Mouse (Mus musculus): Measurements from ENCODE around the gene 1700123O20Rik. TPM values are rescaled to one million over a fixed set of nuclear protein-coding genes. Genes with fewer than 3 reads are reported as not detected.

1700123O20Rik gene
- polyA plus RNA-seq, 1 experiment from 2014 or later, result 104 TPM

DNA sequence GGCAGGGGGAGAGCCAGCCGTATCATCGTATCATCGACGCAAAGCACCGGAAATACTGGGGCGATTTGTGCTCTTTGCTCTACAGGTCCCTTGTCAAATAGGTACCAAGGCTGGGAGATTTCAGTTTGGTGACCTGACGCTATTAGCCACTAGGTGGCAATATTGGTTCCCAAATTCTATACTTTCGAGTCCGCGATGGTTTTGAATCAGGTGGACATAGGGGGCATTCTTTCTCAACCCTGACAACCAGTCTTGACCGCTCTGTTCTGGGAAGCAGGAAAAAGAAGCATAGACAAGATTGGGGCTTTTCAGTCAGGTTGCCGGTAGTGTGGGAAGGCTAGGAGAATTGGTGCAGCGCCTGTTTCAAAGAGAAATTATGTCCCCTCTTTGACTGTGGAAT is 28.1 kb downstream of the 1700123O20Rik start:
- peaks cover 27% of the 10 kb centered on the region for H3K4me1 ChIP-seq
- H3K9me3 ChIP-seq, result no peaks in the 10 kb centered on the region
- peak overlapping the region; percentile 42 for H3K4me3 ChIP-seq
- peak; percentile 65 for DNase-seq (ENCODE audit: extremely low spot score, low spot score)
- whole genome bisulfite sequencing, result 1% methylated on average over 13 of the region's 13 CpGs
- no peak overlapping the region for H3K27ac ChIP-seq
- H3K27me3 ChIP-seq (ENCODE audit: poor library complexity, severe bottlenecking), result peaks cover 35% of the 10 kb centered on the region
- no peaks in the 10 kb centered on the region for H3K36me3 ChIP-seq (replicated peaks)

DNA sequence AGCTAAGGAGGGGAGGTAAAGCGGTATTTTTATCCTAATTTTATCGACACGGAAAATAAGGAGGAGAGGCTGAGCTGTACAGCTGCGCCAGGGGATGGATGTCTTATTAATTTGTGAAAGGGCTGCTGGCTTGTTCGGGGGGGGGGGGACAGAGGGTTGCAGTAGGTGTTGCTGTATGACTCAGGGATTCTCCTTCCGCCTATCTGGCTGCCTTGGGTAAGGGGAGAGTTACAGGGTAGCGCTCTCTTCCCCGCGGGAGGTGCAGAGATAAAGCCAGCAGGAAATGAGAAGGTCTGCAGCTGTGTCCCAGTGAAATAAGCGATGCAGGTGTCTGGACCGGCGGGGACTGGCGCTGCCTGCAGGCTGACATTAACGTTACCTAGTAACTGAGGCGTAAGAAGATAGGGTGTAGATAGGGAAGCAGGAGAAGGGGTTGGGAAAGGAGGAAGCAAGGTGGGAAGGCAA is 28.6 kb downstream of the 1700123O20Rik start:
- DNase-seq (ENCODE audit: extremely low spot score, low spot score), result no peak
- peaks cover 27% of the 10 kb centered on the region for H3K4me1 ChIP-seq
- no peaks in the 10 kb centered on the region for H3K36me3 ChIP-seq (replicated peaks)
- H3K27ac ChIP-seq, result no peak overlapping the region
- H3K27me3 ChIP-seq (ENCODE audit: poor library complexity, severe bottlenecking), result peaks cover 35% of the 10 kb centered on the region
- WGBS, result 3% methylated on average over 15 of the region's 15 CpGs
- peak overlapping the region; percentile 42 for H3K4me3 ChIP-seq
- no peaks in the 10 kb centered on the region for H3K9me3 ChIP-seq

DNA sequence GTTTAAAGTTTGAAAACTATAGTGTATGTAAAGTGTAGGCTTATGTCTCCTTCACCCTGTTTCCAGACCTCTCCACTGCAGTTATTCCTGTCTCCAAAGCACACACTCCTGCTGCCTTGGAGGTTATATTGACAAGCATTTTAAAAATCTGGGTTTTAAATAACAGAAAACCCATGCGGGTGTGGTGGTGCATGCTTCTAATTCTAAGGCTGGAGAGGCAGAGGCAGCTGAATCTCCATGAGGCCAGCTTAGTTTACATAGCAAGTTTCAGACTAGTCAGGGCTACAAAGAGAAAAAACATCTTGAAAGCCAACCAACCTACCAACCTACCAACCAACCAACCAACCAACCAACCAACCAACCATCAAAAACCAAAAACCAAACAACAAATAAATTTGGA is 29.4 kb downstream of the 1700123O20Rik start:
- Histone ChIP-seq H3K27me3 (ENCODE audit: poor library complexity, severe bottlenecking) (peaks cover 35% of the 10 kb centered on the region), H3K9me3 (no peaks in the 10 kb centered on the region), H3K36me3 (replicated peaks) (no peaks in the 10 kb centered on the region), H3K27ac (no peak overlapping the region), H3K4me3 (no peak overlapping the region), H3K4me1 (peaks cover 23% of the 10 kb centered on the region)
- DNase-seq (ENCODE audit: extremely low spot score, low spot score), result no peak
- WGBS, result 85% methylated on average over 1 of the region's 1 CpGs

DNA sequence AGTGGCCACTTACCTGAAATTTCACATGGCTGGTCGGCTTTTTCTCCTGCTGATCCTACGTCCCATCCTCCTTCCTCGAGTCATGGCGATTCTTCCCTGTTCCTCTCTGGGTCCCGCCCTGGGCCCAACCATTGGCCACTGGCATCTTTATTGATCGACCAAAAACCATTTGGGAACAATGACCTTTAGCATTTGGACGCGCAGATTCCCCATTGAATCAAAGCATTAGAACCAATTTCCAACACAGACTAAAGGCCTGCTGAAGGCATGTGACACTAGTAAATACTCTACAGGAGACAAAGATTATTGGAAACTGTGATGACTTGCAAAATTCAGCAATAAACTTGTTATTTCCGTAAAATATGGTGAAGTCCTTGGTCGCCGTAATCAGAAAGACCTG is 34.0 kb downstream of the 1700123O20Rik start:
- Histone ChIP-seq H3K9me3 (no peaks in the 10 kb centered on the region), H3K36me3 (replicated peaks) (no peaks in the 10 kb centered on the region), H3K4me3 (no peak overlapping the region), H3K27ac (no peak overlapping the region), H3K27me3 (ENCODE audit: poor library complexity, severe bottlenecking) (peaks cover 14% of the 10 kb centered on the region), H3K4me1 (peaks cover 2% of the 10 kb centered on the region; the same call in 1 of the 2 replicates)
- no peak for DNase-seq (ENCODE audit: extremely low spot score, low spot score)
- 92% methylated on average over 11 of the region's 11 CpGs for WGBS

GRCm38 (mm10) chr14:54720654-54721350 is 34.8 kb downstream of the 1700123O20Rik start:
- Histone ChIP-seq H3K4me3 (no peak overlapping the region), H3K27me3 (ENCODE audit: poor library complexity, severe bottlenecking) (peaks cover 7% of the 10 kb centered on the region), H3K4me1 (no peaks in the 10 kb centered on the region), H3K27ac (no peak overlapping the region), H3K36me3 (replicated peaks) (no peaks in the 10 kb centered on the region), H3K9me3 (no peaks in the 10 kb centered on the region)
- WGBS, result 93% methylated on average over 7 of the region's 7 CpGs
- DNase-seq (ENCODE audit: extremely low spot score, low spot score), result no peak

GRCm38 (mm10) chr14:54721711-54722110 is 35.7 kb downstream of the 1700123O20Rik start:
- Histone ChIP-seq H3K4me3 (no peak overlapping the region), H3K4me1 (no peaks in the 10 kb centered on the region), H3K27me3 (ENCODE audit: poor library complexity, severe bottlenecking) (no peaks in the 10 kb centered on the region), H3K27ac (no peak overlapping the region), H3K36me3 (replicated peaks) (no peaks in the 10 kb centered on the region), H3K9me3 (no peaks in the 10 kb centered on the region)
- DNase-seq (ENCODE audit: extremely low spot score, low spot score), result no peak
- WGBS, result 90% methylated on average over 10 of the region's 10 CpGs

- no peaks in the 10 kb centered on the region for H3K9me3 ChIP-seq
- 76% methylated on average over 6 of the region's 6 CpGs for WGBS
- H3K36me3 ChIP-seq (replicated peaks), result no peaks in the 10 kb centered on the region
- no peak overlapping the region for H3K27ac ChIP-seq
- H3K4me1 ChIP-seq, result peaks cover under 1% of the 10 kb centered on the region; the same call in 1 of the 2 replicates
- H3K27me3 ChIP-seq (ENCODE audit: poor library complexity, severe bottlenecking), result no peaks in the 10 kb centered on the region
- DNase-seq (ENCODE audit: extremely low spot score, low spot score), result no peak
- H3K4me3 ChIP-seq, result no peak overlapping the region
Observed at GRCm38 (mm10) chr14:54724049-54724448, 38.0 kb downstream of the 1700123O20Rik start.

DNA sequence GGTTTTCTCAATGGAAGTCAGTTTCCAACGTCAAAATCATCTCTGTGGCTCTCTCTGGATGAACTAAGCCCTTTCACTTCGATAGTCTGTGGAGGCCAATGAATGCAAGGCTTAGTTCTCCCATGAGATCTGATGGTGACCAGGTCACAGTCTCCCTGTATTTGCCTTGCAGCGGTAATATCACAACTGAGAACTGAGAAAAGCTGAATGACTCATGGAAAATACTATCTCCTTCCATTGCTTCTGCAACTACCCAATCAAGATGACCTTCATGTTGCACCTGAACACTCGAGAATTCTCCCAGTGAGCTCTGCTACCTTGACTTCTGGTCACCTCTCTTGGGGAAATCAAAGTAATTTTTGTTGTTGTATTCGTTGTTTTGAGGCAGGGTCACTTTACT is 41.5 kb downstream of the 1700123O20Rik start:
- peaks cover 5% of the 10 kb centered on the region; the same call in 1 of the 2 replicates for H3K4me1 ChIP-seq

GRCm38 (mm10) chr14:54728823-54729653 is 43.0 kb downstream of the 1700123O20Rik start:
- H3K27ac ChIP-seq, result no peak overlapping the region
- H3K27me3 ChIP-seq (ENCODE audit: poor library complexity, severe bottlenecking), result peaks cover 6% of the 10 kb centered on the region; the same call in 1 of the 2 replicates
- no peaks in the 10 kb centered on the region for H3K36me3 ChIP-seq (replicated peaks)
- H3K9me3 ChIP-seq, result no peaks in the 10 kb centered on the region
- peaks cover 5% of the 10 kb centered on the region; the same call in 1 of the 2 replicates for H3K4me1 ChIP-seq
- no peak overlapping the region for H3K4me3 ChIP-seq
- no peak for DNase-seq (ENCODE audit: extremely low spot score, low spot score)
- WGBS, result 64% methylated on average over 13 of the region's 13 CpGs

More for the DNA sequence above, 41.5 kb downstream of the 1700123O20Rik start:
- peaks cover 6% of the 10 kb centered on the region; the same call in 1 of the 2 replicates for H3K27me3 ChIP-seq (ENCODE audit: poor library complexity, severe bottlenecking)
- no peak overlapping the region for H3K27ac ChIP-seq
- no peak for DNase-seq (ENCODE audit: extremely low spot score, low spot score)
- no peaks in the 10 kb centered on the region for H3K36me3 ChIP-seq (replicated peaks)
- H3K4me3 ChIP-seq, result no peak overlapping the region
- H3K9me3 ChIP-seq, result no peaks in the 10 kb centered on the region
- 84% methylated on average over 5 of the region's 5 CpGs for WGBS

GRCm38 (mm10) chr14:54730305-54730704 is 44.3 kb downstream of the 1700123O20Rik start:
- no peaks in the 10 kb centered on the region for H3K9me3 ChIP-seq
- 91% methylated on average over 6 of the region's 6 CpGs for WGBS
- no peak overlapping the region for H3K27ac ChIP-seq
- DNase-seq (ENCODE audit: extremely low spot score, low spot score), result no peak
- peaks cover 6% of the 10 kb centered on the region; the same call in 1 of the 2 replicates for H3K27me3 ChIP-seq (ENCODE audit: poor library complexity, severe bottlenecking)
- H3K36me3 ChIP-seq (replicated peaks), result no peaks in the 10 kb centered on the region
- H3K4me3 ChIP-seq, result no peak overlapping the region
- H3K4me1 ChIP-seq, result peaks cover 5% of the 10 kb centered on the region; the same call in 1 of the 2 replicates

DNA sequence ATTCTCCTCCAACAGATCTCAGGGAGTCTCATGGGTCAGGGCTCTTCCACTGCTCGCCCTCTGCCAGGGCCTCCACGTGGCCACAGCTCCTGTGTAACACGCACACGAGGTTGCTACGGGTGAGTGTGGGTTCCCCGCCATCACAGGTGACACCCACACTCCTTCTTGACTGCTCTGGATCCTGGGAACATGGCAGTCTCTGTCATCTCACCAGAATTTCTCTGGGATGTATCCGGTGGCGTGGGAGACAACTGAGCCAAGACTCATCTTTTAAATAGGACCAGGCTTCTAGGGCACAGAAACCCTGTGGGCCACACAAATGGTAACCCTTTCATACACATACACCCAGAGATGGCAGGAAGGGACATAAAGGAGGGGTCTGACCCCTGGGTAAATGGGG is 46.2 kb downstream of the 1700123O20Rik start:
- Histone ChIP-seq H3K27me3 (ENCODE audit: poor library complexity, severe bottlenecking) (peaks cover 6% of the 10 kb centered on the region; the same call in 1 of the 2 replicates), H3K9me3 (no peaks in the 10 kb centered on the region), H3K27ac (no peak overlapping the region), H3K36me3 (replicated peaks) (no peaks in the 10 kb centered on the region), H3K4me1 (peaks cover 15% of the 10 kb centered on the region), H3K4me3 (no peak overlapping the region)
- WGBS, result 90% methylated on average over 8 of the region's 8 CpGs
- DNase-seq (ENCODE audit: extremely low spot score, low spot score), result no peak

DNA sequence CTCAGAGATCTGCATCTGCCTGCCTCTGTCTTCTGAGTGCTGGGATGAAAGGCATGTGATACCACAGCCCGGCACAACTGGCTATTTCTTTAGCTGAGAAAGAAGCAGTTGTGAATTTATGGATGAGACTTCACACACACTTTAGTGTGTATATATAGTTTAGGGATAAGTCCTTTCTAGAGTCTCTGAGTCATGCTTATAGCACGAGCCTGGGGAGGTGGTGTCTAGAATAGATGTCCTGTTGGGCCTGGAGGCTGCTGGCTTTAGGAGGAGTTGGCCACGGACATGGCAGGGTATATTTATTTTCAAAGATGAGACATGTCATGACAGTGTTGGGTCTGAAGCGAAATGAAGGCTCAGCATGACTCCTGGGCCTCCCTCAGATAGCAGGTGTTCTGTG is 48.0 kb downstream of the 1700123O20Rik start:
- no peak for DNase-seq (ENCODE audit: extremely low spot score, low spot score)
- Histone ChIP-seq H3K9me3 (no peaks in the 10 kb centered on the region), H3K27ac (no peak overlapping the region), H3K4me3 (no peak overlapping the region), H3K36me3 (replicated peaks) (no peaks in the 10 kb centered on the region), H3K4me1 (peaks cover 24% of the 10 kb centered on the region), H3K27me3 (ENCODE audit: poor library complexity, severe bottlenecking) (peaks cover 6% of the 10 kb centered on the region; the same call in 1 of the 2 replicates)
- 88% methylated on average over 4 of the region's 4 CpGs for WGBS

- no peaks in the 10 kb centered on the region for H3K27me3 ChIP-seq (ENCODE audit: poor library complexity, severe bottlenecking)
- 87% methylated on average over 4 of the region's 4 CpGs for WGBS
- no peak for DNase-seq (ENCODE audit: extremely low spot score, low spot score)
Observed at GRCm38 (mm10) chr14:54735221-54735620, 49.2 kb downstream of the 1700123O20Rik start.

More at GRCm38 (mm10) chr14:54735221-54735620, 49.2 kb downstream of the 1700123O20Rik start:
- Histone ChIP-seq H3K36me3 (replicated peaks) (no peaks in the 10 kb centered on the region), H3K9me3 (no peaks in the 10 kb centered on the region), H3K27ac (no peak overlapping the region), H3K4me3 (no peak overlapping the region), H3K4me1 (peaks cover 19% of the 10 kb centered on the region)

Measured in forebrain, embryonic 10.5 days (tissue).